Mouse (Mus musculus): ENCODE data around the gene Gm9495. TPM values are rescaled to one million over a fixed set of nuclear protein-coding genes. Genes with fewer than 3 reads are reported as not detected.

Gene Gm9495
- polyA plus RNA-seq, 1 experiment from 2014 or later, result not detected

GRCm38 (mm10) chr8:69384361-69384760, 69.0 kb downstream of the Gm9495 start:
- Histone ChIP-seq H3K36me3 (ENCODE audit: control insufficient read depth, insufficient read depth) (peaks cover 11% of the 10 kb centered on the region), H3K4me2 (ENCODE audit: low read length) (no peak overlapping the region), H3K27me3 (replicated peaks; ENCODE audit: control insufficient read depth, insufficient read depth, low read length) (no peaks in the 10 kb centered on the region), H3K27ac (ENCODE audit: low read length) (no peak overlapping the region), H3K9me3 (ENCODE audit: control insufficient read depth, low read length) (peaks cover 28% of the 10 kb centered on the region), H3K4me3 (replicated peaks; ENCODE audit: low read length) (no peak overlapping the region), H3K4me1 (replicated peaks; ENCODE audit: control insufficient read depth, insufficient read depth, low read length) (no peaks in the 10 kb centered on the region), H3K9ac (replicated peaks; ENCODE audit: low read depth, low read length) (no peak overlapping the region)
- ATAC-seq, result no peak
- WGBS, result 98% methylated on average over 6 of the region's 6 CpGs

Other genes starting within 250 kb of the Gm9495 start
- gene Zfp930, start 244.5 kb downstream of the Gm9495 start, polyA plus RNA-seq (2015; fragmentation: Nextera tagmentation; extraction: Ambion mirVana), result 17.9 and 19.9 TPM in 2 replicates
- 15.0 and 15.4 TPM in 2 replicates for gene D130040H23Rik, start 182.5 kb downstream of the Gm9495 start, polyA plus RNA-seq (2015; fragmentation: Nextera tagmentation; extraction: Ambion mirVana)
- not detected in 2 replicates for gene Gm7697, start 69.4 kb upstream of the Gm9495 start, polyA plus RNA-seq (2015; fragmentation: Nextera tagmentation; extraction: Ambion mirVana)
- 44.4 and 49.1 TPM in 2 replicates for gene Zfp868, start 172.0 kb upstream of the Gm9495 start, polyA plus RNA-seq (2015; fragmentation: Nextera tagmentation; extraction: Ambion mirVana)
- gene Zfp964, start 200.9 kb upstream of the Gm9495 start, polyA plus RNA-seq (2015; fragmentation: Nextera tagmentation; extraction: Ambion mirVana), result 1.9 and 2.6 TPM in 2 replicates

Measured in forebrain, embryonic 16.5 days (tissue).